ENCODE assay signal across 14 mouse cellular contexts in the genomic region with DNA sequence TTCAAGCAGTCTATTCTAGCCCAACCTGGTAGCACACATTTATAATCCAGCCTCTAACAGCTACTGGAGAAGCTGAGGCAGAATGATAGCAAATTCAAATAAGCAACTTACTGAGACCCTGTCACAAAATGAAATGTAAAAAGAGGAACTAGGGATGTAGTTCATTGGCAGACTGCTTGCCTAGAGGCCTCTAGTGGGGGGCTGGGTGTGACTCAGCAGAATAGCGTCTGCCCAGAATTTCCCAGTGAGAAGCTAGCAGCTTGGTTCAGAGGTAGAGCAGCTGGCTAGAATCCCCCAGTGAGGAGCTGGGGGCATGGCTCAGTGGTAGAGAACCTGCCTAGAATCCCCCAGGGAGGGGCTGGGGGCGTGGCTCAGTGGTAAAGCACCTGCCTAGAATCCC.
DNase-seq lines count a peak whose midpoint lies in the region; ATAC-seq lines count a peak whose summit lies in the region.
"Had no signal": no experiment of that assay in that cellular context is flagged by ENCODE, and none has a peak within 500 bp of the region (broad histone marks: within the 10 kb centered on the region; RNA-seq: fewer than 3 reads in every experiment).

No protein-coding gene starts in this region.

- peak; percentile 8 to 16 for DNase-seq in frontal cortex, postnatal 10 days (ENCODE audit: low spot score in 2 of 2)
- DNase-seq in testis, postnatal 14 days (ENCODE audit: low spot score): peak; percentile 7
- no peak for DNase-seq in testis, postnatal 10 days (ENCODE audit: low spot score)
- no peak for DNase-seq in kidney, adult 18-20 months
- DNase-seq in midbrain, embryonic 10.5 days (ENCODE audit: low spot score): no peak
- DNase-seq in thymus, postnatal 4 days: no peak
- DNase-seq: adrenal gland, postnatal 10 days; B cell, adult 2 months; cerebellum, adult 11 months; heart, adult 11 months; heart, postnatal 4 days; kidney, postnatal 25 days had no signal

- H3K4me1 ChIP-seq in midbrain, embryonic 10.5 days: no peaks in the 10 kb centered on the region

- no peaks in the 10 kb centered on the region for H3K9me3 ChIP-seq in midbrain, embryonic 10.5 days (replicated peaks)

- ATAC-seq in frontal cortex, adult (ENCODE audit: low TSS enrichment): no peak
- peak; percentile 98 for ATAC-seq in hematopoietic stem cell, adult 5-6 weeks (replicated peaks in 1 of 2; ENCODE audit: insufficient read depth in 1 of 2, low FRiP score in 2 of 2, low TSS enrichment in 1 of 2, low read depth in 1 of 2, poor library complexity in 2 of 2, severe bottlenecking in 2 of 2)

- WGBS in midbrain, embryonic 10.5 days: 82% methylated on average over 2 of the region's 2 CpGs

- no peak overlapping the region for H3K4me3 ChIP-seq in midbrain, embryonic 10.5 days

- H3K27me3 ChIP-seq in midbrain, embryonic 10.5 days (ENCODE audit: low read depth, poor library complexity, severe bottlenecking): no peaks in the 10 kb centered on the region

- H3K36me3 ChIP-seq in midbrain, embryonic 10.5 days: no peaks in the 10 kb centered on the region

- H3K27ac ChIP-seq in midbrain, embryonic 10.5 days (replicated peaks): no peak overlapping the region

Comparison
In these comparisons a context has a peak if more than half of its experiments do, and no peak if none do; other contexts are left out.
1. DNase-seq: peak in frontal cortex, postnatal 10 days (2 of 2) and testis, postnatal 14 days (single experiment); none in testis, postnatal 10 days (single experiment), kidney, adult 18-20 months (single experiment), midbrain, embryonic 10.5 days (single experiment) and thymus, postnatal 4 days (single experiment).